Mouse (Mus musculus): Measurements from ENCODE around the gene Fig4. TPM values are rescaled to one million over a fixed set of nuclear protein-coding genes. Genes with fewer than 3 reads are reported as not detected.

Gene Fig4
- total RNA-seq, 2 experiments from 2014 or later = 43.6 to 45.9 TPM

DNA sequence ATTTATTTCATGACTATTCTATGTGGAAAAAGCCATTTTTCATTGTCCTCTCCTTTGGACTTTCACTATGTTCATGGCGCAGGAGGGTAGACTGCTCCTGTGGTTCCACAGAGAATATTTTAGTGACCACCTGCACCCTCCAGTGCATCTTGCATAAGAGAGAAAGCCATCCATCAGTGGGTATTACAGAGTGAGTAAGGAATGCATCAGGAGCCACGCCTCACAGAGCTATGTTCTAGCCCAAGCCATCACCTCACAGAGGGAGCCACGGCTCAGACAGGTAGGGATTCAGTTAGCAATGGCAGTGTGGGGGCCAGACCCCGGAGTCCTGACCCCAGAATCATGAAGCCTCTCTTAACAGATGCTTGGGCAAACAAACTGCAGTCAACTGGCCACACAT is 93.5 kb downstream of the Fig4 start:
- DNase-seq = no peak

DNA sequence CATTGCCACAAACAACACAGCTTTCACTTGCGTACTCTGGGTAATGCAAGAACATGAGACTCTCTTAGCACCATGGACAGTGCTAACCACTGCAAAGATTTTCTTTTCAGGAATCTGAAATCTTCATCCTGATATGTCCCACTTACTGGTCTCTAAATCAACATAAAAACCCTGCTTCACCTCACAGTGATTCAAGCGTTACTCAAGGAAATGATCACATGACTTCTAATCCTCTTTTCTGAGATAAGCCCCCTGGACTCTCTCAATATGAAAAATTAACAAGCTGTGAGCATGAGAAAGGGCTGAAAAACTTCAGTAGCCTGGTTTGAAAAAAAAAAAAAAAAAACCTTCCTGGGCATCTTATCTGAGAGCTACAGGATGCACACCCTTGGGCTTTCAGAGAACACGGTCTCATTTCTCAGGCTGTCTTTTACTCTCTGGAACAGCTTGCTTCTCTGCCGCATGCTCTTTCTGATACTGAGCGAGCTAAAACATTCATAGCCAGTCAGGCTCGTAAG is 94.1 kb downstream of the Fig4 start:
- DNase-seq = no peak

DNA sequence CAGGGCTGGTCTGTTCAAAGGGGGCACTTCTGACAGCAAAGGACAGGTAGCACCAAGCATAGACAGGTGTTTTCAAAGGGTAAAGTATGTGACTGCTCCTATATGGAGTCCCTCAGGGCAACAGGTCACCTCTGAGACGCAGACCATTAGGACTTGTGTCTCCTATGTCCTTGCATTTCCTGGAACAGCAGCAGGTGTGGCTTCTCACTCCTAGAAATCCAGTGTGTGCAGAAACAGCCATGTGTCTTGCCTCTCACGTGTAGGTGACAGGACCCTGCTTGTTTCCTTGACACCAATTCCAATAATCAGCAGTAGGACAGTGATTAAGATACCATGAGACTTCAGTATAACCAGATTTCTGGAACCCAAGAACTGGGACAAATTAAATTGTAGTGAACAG is 97.4 kb downstream of the Fig4 start:
- DNase-seq = no peak

DNA sequence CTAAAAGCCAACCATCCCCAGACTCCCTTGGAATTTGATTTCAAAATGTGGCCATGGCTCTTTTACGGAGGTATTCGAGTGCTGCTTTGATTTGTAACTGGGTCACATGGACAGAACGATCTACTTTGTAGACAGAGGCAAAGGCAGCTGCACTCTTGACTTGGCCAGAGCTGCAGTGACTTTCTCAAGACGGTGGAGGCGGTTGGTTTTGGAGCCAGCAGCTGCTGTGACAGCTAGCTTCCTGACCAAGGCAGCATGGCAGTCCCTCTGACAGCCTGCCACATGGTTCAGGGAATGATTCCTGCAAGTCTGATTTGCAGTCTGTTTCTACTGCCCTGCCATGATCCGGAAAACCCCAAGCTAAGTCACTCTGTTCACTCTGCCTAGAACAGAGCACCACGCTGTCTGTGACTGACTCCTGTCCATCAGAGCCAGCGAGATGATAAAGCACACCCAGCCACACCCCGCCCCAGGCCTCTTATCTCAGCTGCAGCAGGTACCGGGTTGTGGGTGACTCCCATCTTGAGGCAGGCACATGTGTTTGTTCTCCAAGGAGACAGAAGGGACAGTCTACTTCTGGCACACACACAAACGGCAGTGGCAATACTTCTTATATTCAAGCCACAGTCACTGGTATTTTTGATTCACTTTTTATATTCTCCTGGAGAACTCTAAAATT is 98.3 kb downstream of the Fig4 start:
- DNase-seq = no peak

DNA sequence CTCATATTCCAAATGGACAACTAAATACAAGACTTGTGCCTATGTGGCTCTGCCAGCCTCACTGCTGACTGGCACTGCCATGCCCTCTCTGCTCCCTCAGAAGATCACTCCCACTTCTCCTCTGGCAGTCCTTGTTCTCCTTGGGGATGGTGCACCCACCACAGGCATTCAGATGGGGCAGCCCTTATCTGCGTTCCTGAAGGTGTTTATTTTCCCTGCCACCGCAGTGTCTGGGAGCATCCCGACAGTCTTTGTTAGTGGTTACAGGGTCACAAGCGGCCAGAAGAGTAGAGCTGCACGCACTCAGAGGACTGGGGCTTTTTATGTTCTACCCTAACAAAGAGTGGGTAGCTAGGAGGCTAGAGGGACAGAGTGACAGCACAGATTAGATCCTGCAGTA is 98.9 kb downstream of the Fig4 start:
- DNase-seq = no peak

DNA sequence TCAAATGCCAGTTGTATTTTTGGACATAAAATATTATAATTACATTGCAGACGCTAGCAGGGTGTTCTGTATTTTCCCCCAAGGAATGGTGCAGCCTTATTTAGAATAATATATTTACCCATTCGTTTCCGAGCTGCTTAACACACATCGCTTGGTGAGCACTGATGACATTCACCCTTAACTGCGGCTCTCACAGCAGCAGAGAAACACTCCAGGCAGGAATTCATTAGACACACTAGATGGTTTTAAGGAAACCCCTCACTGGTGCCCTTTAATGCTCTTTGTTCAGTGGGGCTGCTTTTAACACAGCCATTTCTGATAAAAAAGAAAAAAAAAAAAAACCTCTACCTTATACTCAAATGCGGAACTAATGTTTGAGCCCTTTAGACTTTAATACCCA is 104.3 kb downstream of the Fig4 start:
- DNase-seq = no peak

DNA sequence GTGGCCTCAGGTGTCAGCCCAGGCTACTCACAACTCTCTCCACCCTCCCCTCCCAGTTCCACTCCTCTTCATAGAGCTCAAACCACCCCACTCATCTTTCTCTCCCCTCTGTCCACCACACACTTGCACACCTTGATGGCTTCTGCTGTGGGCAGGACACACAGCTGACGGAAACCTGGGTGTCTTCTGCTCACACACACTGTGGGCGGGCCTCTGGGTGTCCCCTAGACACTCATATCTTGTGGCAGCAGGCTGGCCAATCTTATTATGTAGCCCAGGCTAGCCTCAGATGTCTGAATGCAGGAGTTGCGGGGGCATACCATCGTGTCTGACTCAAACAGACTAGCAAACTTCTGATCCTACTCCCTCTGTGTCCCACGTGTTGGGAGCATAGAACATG is 105.3 kb downstream of the Fig4 start:
- DNase-seq = no peak

DNA sequence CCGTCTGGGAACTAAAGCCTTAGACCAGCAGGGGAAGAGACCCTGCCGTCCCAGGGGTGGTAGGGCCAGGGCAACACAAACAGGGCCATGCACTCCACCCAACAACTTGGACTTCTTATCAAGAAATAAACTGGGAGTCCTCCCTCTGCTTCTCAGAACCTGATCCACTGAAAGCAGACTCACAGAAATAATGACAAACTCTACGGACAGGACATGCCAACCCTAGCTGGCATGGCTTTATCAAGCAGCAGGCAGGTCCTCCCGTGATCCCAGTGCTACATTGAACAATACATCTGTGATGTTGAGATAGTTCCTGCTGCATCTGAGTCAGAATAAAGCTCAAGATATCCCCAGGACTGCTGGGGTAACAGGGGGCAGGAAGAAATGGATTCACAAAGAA is 106.8 kb downstream of the Fig4 start:
- no peak for DNase-seq

DNA sequence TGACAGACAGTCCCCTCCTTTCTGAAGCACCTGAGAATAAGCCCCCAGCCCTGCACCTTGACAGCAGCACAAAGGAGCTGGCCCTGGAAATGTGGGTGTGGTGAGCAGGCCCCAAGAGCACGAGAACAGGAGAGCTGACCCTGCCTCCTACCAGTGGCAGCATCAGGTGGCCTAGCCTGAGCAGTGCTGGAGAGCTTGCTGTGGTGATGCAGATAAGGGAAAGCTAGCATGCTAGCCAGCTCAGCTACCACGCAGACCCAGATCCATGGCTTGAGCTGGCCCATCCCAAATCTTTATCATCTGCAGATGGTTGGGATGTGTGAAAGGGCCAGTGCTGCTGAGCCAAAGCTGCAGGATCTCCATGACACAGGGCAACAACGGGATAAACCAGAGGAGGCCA is 113.7 kb downstream of the Fig4 start:
- no peak for DNase-seq

DNA sequence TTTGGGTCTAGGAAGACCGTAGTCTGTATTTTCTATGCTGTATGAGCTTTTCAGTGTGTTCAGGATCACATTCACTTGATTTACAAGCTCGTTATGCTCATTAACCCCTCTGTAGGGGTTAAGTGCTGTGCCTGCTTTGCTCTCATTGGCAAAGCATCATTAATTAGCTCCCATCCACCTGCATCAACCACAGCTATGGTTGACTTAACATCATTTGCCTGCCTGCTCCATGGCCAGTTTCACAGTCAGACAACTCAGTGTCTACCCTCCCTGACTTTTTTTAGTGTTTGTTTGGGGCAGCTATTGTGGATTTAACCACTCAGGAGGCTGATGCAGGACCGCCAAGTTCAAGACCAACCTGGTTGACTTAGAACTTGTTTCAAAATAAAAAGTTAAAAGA is 119.1 kb downstream of the Fig4 start:
- DNase-seq = no peak

DNA sequence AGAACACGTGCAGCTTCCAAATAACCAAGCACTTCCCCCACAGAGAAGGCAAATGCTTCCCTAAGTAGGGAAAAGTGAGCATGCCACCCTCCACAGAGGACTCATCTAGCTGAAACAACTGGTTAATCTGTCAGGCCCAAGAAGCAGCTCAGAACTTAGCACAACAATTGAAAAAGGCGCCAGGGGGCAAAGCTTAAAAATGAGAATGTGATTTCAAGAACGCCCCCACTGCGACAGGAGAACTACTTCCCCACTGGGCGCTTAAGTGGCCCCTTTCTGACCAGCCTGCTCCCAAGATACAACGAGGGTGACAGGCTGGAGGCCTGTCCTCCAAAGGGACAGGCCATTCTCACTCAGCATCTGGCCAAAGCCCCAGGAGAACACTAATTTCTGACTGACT is 120.4 kb downstream of the Fig4 start:
- no peak for DNase-seq

DNA sequence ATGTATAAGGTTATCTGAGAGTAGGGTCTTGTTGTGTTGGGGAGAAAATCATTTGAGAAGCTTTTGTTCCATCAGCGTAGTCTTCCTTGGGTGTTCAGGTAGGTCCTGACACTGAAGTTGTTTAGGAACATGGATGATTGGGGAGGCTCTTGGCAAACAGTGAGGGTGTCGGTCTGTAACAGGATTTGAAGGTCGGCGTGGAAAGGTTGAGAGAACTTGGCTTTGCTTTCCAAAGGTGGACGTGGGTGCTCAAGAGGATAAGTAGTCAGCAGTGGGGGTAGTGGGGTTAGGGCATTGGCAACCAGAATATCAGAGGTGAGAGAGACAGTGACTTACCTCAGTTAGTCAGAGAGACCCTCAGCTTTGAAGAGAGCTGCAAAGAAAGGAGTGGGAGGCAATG is 136.9 kb downstream of the Fig4 start:
- no peak for DNase-seq

DNA sequence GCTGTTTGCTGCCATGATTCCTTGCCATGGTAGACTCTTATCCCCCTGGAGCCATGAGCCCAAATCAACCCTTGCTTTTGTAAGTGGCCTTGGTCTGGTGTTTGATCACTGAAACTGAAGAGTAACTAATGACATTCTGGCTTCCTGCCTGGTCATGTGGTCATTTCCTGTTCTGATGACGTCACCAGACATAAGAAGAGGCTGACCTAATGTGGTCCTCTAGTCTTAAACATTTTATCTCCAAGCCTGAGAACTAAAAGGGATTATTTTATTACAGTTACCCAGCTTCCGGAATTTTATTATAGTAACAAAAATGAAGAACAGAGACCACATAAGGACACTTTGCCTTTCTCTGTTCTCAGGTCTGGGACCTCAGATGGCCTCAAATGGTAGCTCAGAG is 140.0 kb downstream of the Fig4 start:
- DNase-seq = no peak

DNA sequence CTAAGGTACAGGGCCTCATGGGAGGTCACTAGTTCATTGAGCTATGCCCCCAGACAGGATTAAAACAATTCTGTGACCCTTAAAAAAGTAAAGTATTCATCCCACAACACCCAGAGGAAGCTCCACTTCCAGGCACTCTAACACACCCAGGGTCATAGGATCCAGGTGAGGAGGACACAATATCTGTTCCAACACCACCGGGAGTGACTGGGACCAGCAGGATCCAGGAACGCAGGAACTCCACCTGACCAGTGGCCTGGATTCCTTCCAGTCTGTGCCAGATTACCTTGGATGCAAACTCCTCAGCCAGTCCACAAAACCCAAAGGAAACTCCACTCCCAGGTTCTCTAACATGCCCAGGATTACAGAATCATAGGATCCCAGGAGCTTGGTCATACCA is 145.8 kb downstream of the Fig4 start:
- DNase-seq = no peak

DNA sequence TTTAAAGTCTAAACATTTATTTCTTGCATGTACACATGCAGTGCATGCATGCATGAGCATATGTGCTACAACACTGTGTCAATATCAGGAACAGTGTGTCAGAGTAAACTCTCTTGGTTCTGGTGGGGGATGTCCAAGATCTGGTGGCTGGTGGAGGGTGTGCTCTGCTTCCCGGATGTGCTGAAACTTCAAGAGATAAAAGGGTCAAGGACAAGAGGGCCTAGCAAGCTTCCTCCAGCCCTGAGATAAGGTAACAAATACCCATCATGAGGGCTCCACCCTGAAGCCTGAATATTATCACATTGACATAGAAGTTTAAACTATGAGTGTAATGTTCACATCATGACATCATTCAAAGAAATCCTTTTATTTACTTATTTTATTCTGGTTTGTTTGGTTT is 146.4 kb downstream of the Fig4 start:
- no peak for DNase-seq

DNA sequence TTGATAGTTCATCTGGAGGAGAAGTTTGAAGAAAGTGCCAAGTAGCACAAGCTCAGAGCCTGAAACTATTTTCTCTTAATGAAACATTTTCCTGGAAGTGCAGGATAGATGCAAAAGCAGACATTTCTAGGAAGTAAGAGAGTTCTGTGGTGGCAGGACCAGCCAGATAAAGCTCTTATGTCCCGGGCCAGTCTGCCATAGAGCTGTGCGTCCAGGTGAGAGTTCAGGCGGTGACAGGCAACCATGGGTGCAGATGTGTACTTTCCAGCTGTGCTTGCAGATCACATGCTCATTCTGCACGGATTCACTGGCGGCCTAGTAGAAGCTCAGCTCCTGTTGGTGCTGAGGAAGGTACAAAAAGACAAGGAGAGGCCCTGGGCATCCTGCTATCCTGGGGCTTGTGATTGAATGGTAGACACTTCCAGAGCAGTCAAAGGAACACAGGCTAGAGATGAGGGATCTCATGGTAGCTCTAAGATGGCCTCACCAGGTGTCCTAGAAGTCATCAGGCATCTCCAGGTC is 149.8 kb downstream of the Fig4 start:
- no peak for DNase-seq

DNA sequence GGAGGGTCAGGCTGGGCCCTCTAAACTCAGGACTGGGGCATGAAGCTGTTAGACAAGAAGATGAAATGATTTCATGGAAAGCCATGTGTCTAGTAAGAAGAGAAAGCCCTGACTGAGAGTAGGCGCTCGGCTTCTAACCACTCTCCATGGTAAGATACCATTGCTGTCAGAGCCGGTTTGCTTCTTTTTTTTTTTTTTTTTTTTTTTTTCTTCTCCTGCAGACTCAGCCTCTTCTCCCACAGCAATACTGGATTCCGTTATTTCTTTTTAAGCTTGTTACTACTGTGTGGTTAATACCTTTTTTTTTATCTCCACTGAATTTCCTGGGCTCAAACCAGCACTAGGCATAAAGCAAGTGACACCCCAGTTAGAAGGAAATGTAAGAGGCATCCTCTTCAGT is 151.2 kb downstream of the Fig4 start:
- DNase-seq = no peak

DNA sequence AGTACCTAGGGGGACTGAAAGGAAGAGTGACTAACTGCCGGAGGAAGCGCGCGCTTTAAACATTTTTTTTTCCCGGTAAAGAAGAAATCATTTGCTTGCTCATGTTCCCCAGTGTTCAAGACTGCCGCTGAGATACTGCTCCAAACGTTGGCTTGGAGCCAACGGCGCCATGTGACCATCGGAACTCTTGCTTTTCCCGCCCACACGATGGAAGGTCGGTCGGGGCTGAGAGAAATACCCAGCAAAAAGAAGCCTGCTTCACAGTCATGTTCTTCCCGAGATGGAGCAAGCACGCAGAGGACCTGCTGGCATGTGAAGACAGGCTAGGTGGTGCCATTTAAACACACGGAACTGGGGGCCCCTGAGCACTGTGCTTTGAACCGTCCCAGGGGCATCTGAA is 151.6 kb downstream of the Fig4 start:
- peak; percentile 22 for DNase-seq

DNA sequence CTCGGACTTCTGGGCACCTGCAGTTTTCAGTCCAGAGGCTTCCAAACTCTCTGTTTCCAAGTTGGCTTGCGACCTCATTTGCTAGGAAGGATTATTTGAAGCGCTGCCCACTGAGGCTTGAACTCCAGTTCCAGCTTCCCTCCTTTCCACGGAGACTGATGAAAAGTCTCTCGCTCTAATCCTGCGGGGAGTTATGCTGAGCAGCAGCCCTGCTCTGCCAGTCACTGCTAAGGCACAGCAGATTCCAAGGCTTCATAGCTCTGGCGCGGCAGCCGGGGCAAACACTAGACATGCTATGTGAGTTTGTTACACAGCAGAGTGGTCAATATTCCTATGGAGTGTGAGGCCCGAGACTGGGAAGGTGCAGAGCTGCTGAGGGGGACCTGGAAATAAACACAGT is 152.0 kb downstream of the Fig4 start:
- no peak for DNase-seq

DNA sequence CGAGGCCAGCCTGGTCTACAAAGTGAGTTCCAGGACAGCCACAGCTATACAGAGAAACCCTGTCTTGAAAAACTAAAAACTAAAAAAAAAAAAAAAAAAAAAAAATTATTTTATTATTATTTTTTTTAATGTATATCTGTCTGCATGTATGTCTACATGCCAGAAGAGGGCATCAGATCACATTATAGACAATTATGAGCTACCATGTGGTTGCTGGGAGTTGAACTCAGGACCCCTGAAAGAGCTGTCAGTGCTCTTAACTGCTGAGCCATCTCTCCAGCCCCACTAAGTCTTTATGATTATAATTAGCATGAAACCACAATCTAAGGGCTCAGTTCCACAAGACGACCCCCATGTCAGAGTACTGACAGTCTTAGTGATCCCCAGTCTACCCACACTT is 152.6 kb downstream of the Fig4 start:
- DNase-seq = no peak

DNA sequence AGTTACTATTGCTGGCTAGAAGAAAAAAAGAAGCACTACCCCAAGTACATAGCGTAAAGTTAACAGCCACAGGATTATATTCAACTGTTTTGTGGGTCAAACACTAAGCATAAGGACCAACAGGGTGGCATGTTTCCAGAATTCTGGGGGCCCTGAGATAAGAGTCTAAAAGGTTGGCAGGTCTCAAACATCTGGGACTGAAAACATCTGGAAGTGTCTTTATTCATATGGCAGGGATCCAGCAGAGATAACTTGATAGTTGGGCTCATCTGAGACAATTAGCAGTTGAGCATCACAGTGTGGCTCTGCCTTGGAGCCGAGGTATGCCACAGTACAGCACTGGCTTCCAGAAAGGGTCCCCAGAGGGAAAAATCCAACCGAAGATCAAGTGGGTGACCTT is 153.8 kb downstream of the Fig4 start:
- DNase-seq = no peak

DNA sequence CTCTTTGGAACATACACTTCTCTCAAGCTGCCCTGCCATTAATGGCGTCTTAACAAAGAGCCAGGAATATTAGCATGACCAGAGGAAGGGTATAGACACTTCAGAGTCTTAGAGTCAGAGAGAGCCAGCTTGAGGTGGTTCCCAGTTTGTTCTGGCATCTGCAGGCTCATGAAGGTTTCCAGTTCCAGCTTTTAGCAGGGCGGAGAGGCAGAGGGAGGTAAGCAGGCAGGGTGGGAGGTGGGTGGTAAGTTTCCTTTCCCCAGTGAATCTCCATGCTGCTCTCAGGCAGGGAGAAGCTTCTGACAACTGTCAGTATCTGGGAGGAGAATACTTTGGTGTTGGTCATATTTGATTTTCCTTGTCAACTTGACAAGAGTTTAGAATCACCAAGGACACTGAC is 156.9 kb downstream of the Fig4 start:
- no peak for DNase-seq

Data from heart, postnatal 4 days (tissue).